Mouse (Mus musculus) lung, postnatal 14 days (tissue): ENCODE measurements at regions not wholly inside any gene's neighbourhood (a gene's known extent, or its start where the extent isn't known, plus 50 kb on each side); places are given as distances from the start of the nearest gene placed in this dataset.
"Not testable (repeated sequence)": the region's sequence is repeated elsewhere in the genome, so short reads cannot be mapped to it uniquely, and the experiment has no call there.

Experiments used
- DNase-seq: peaks from one replicate; pipeline ENCODE4 v3.0.0; 2021

GRCm38 (mm10) chr12:113701841-113702240 lies 158.1 kb downstream of the Adam6a start:
- not testable (repeated sequence) for DNase-seq

GRCm38 (mm10) chr12:113716406-113716805 lies 172.7 kb downstream of the Adam6a start:
- peak; percentile 10 for DNase-seq

- DNase-seq, result no peak
Observed at GRCm38 (mm10) chr12:113735847-113736246, 192.1 kb downstream of the Adam6a start.

GRCm38 (mm10) chr12:113746277-113746676 lies 202.6 kb downstream of the Adam6a start:
- DNase-seq, result no peak

GRCm38 (mm10) chr12:113747987-113748386 lies 204.3 kb downstream of the Adam6a start:
- DNase-seq, result no peak

GRCm38 (mm10) chr12:113769587-113769986 lies 225.9 kb downstream of the Adam6a start:
- DNase-seq, result no peak

- DNase-seq, result not testable (repeated sequence)
Observed at GRCm38 (mm10) chr12:113795876-113796275, 252.2 kb downstream of the Adam6a start.

GRCm38 (mm10) chr12:113826377-113826776 lies 282.7 kb downstream of the Adam6a start:
- no peak for DNase-seq

GRCm38 (mm10) chr12:113858893-113859292 lies 315.2 kb downstream of the Adam6a start:
- peak; percentile 0 for DNase-seq

- peak; percentile 1 for DNase-seq
Observed at GRCm38 (mm10) chr12:113878826-113879225, 335.1 kb downstream of the Adam6a start.

- no peak for DNase-seq
Observed at GRCm38 (mm10) chr12:113896152-113896551, 352.4 kb downstream of the Adam6a start.

- DNase-seq, result no peak
Observed at GRCm38 (mm10) chr12:113906459-113906858, 362.8 kb downstream of the Adam6a start.

GRCm38 (mm10) chr12:113907751-113908150 lies 364.0 kb downstream of the Adam6a start:
- no peak for DNase-seq

- no peak for DNase-seq
Observed at GRCm38 (mm10) chr12:113911770-113912169, 368.1 kb downstream of the Adam6a start.

- DNase-seq, result no peak
Observed at GRCm38 (mm10) chr12:113940721-113941120, 397.0 kb downstream of the Adam6a start.

- not testable (repeated sequence) for DNase-seq
Observed at GRCm38 (mm10) chr12:113943661-113944327, 400.1 kb downstream of the Adam6a start.

GRCm38 (mm10) chr12:113945786-113946185 lies 402.1 kb downstream of the Adam6a start:
- DNase-seq, result not testable (repeated sequence)

- not testable (repeated sequence) for DNase-seq
Observed at GRCm38 (mm10) chr12:113948017-113948416, 404.3 kb downstream of the Adam6a start.

GRCm38 (mm10) chr12:113974271-113974670 lies 430.6 kb downstream of the Adam6a start:
- DNase-seq, result no peak

- peak; percentile 76 for DNase-seq
Observed at GRCm38 (mm10) chr12:113981613-113982012, 437.9 kb downstream of the Adam6a start.

- no peak for DNase-seq
Observed at GRCm38 (mm10) chr12:113987233-113987990, 443.7 kb downstream of the Adam6a start.

GRCm38 (mm10) chr12:113992425-113992824 lies 448.7 kb downstream of the Adam6a start:
- DNase-seq, result no peak

GRCm38 (mm10) chr12:113994284-113994683 lies 450.6 kb downstream of the Adam6a start:
- not testable (repeated sequence) for DNase-seq

GRCm38 (mm10) chr12:114008491-114008890 lies 464.8 kb downstream of the Adam6a start:
- not testable (repeated sequence) for DNase-seq
